Mouse (Mus musculus): ENCODE data around the gene Acpp. TPM values are rescaled to one million over a fixed set of nuclear protein-coding genes. Genes with fewer than 3 reads are reported as not detected.

Acpp gene
- polyA plus RNA-seq, 1 experiment from 2014 or later = 0.55 TPM

GRCm38 (mm10) chr9:104247307-104247987 is 90.1 kb downstream of the Acpp start:
- no peak overlapping the region for H3K27ac ChIP-seq (ENCODE audit: low read length)
- H3K4me3 ChIP-seq (ENCODE audit: low read depth, low read length) = no peak overlapping the region
- no peaks in the 10 kb centered on the region for H3K9me3 ChIP-seq (replicated peaks; ENCODE audit: control insufficient read depth, low read length, poor library complexity, severe bottlenecking)
- peaks cover 5% of the 10 kb centered on the region; the same call in 1 of the 2 replicates for H3K36me3 ChIP-seq (ENCODE audit: control insufficient read depth, insufficient read depth, low read length)
- no peak overlapping the region for H3K4me2 ChIP-seq (ENCODE audit: low read length)
- ATAC-seq = no peak
- 88% methylated on average over 6 of the region's 6 CpGs for WGBS
- no peaks in the 10 kb centered on the region for H3K27me3 ChIP-seq (ENCODE audit: control insufficient read depth, insufficient read depth, low read depth, low read length)
- no peak overlapping the region for H3K9ac ChIP-seq (ENCODE audit: low read depth, low read length)
- no peaks in the 10 kb centered on the region for H3K4me1 ChIP-seq (ENCODE audit: control insufficient read depth, insufficient read depth, low read length)

- no peaks in the 10 kb centered on the region for H3K4me1 ChIP-seq (ENCODE audit: control insufficient read depth, insufficient read depth, low read length)
- H3K36me3 ChIP-seq (ENCODE audit: control insufficient read depth, insufficient read depth, low read length) = peaks cover 8% of the 10 kb centered on the region; the same call in 1 of the 2 replicates
- H3K4me2 ChIP-seq (ENCODE audit: low read length) = no peak overlapping the region
- H3K9ac ChIP-seq (ENCODE audit: low read depth, low read length) = no peak overlapping the region
- ATAC-seq = no peak
- 82% methylated on average over 9 of the region's 9 CpGs for WGBS
- no peaks in the 10 kb centered on the region for H3K27me3 ChIP-seq (ENCODE audit: control insufficient read depth, insufficient read depth, low read depth, low read length)
- no peak overlapping the region for H3K27ac ChIP-seq (ENCODE audit: low read length)
- no peaks in the 10 kb centered on the region for H3K9me3 ChIP-seq (replicated peaks; ENCODE audit: control insufficient read depth, low read length, poor library complexity, severe bottlenecking)
- no peak overlapping the region for H3K4me3 ChIP-seq (ENCODE audit: low read depth, low read length)
Observed at GRCm38 (mm10) chr9:104243799-104244466, 93.6 kb downstream of the Acpp start.

- Histone ChIP-seq H3K4me1 (ENCODE audit: control insufficient read depth, insufficient read depth, low read length) (no peaks in the 10 kb centered on the region), H3K9ac (ENCODE audit: low read depth, low read length) (no peak overlapping the region), H3K4me3 (ENCODE audit: low read depth, low read length) (no peak overlapping the region), H3K27ac (ENCODE audit: low read length) (no peak overlapping the region), H3K36me3 (ENCODE audit: control insufficient read depth, insufficient read depth, low read length) (peaks cover 13% of the 10 kb centered on the region), H3K27me3 (ENCODE audit: control insufficient read depth, insufficient read depth, low read depth, low read length) (no peaks in the 10 kb centered on the region), H3K4me2 (ENCODE audit: low read length) (no peak overlapping the region), H3K9me3 (replicated peaks; ENCODE audit: control insufficient read depth, low read length, poor library complexity, severe bottlenecking) (no peaks in the 10 kb centered on the region)
- 95% methylated on average over 7 of the region's 7 CpGs for WGBS
- no peak for ATAC-seq
Observed at GRCm38 (mm10) chr9:104240146-104240545, 97.4 kb downstream of the Acpp start.

GRCm38 (mm10) chr9:104239076-104239475 is 98.5 kb downstream of the Acpp start:
- no peak overlapping the region for H3K27ac ChIP-seq (ENCODE audit: low read length)
- no peak overlapping the region for H3K4me2 ChIP-seq (ENCODE audit: low read length)
- peaks cover 16% of the 10 kb centered on the region for H3K36me3 ChIP-seq (ENCODE audit: control insufficient read depth, insufficient read depth, low read length)
- WGBS = 93% methylated on average over 8 of the region's 8 CpGs
- H3K4me3 ChIP-seq (ENCODE audit: low read depth, low read length) = no peak overlapping the region
- no peaks in the 10 kb centered on the region for H3K4me1 ChIP-seq (ENCODE audit: control insufficient read depth, insufficient read depth, low read length)
- no peak overlapping the region for H3K9ac ChIP-seq (ENCODE audit: low read depth, low read length)
- H3K27me3 ChIP-seq (ENCODE audit: control insufficient read depth, insufficient read depth, low read depth, low read length) = no peaks in the 10 kb centered on the region
- no peaks in the 10 kb centered on the region for H3K9me3 ChIP-seq (replicated peaks; ENCODE audit: control insufficient read depth, low read length, poor library complexity, severe bottlenecking)
- no peak for ATAC-seq

Other genes with a start within 250 kb of the Acpp start
- gene Ackr4, start 210.8 kb downstream of the Acpp start, polyA plus RNA-seq (2015; fragmentation: Nextera tagmentation; extraction: Ambion mirVana) = 0.78 and 1.1 TPM in 2 replicates
- gene Dnajc13, start 74.8 kb downstream of the Acpp start, polyA plus RNA-seq (2015; fragmentation: Nextera tagmentation; extraction: Ambion mirVana) = 20.0 and 21.0 TPM in 2 replicates
- 29.1 and 33.2 TPM in 2 replicates for gene Cpne4, start 209.5 kb upstream of the Acpp start, polyA plus RNA-seq (2015; fragmentation: Nextera tagmentation; extraction: Ambion mirVana)

All from midbrain, embryonic 16.5 days (tissue).